Mouse (Mus musculus) hindbrain, embryonic 10.5 days (tissue): Measurements from ENCODE around the gene Tent4b. TPM values are rescaled to one million over a fixed set of nuclear protein-coding genes. Genes with fewer than 3 reads are reported as not detected.
"Not testable (repeated sequence)": the region's sequence is repeated elsewhere in the genome, so short reads cannot be mapped to it uniquely, and the experiment has no call there.

ENCODE experiments used
- DNase-seq: peaks from one replicate; pipeline ENCODE4 v3.0.0-alpha.2; 2017; ENCODE audit warnings: low spot score
- H3K27ac ChIP-seq: fragments of 300-500 bp; sonication (generic); 2 replicates; pipeline ENCODE4 v1.5.1; 2016; ENCODE audit warnings: mild to moderate bottlenecking, moderate library complexity
- H3K27me3 ChIP-seq: fragments of 300-500 bp; sonication (generic); 2 replicates; pipeline ENCODE4 v1.6.1; 2016; ENCODE audit warnings: mild to moderate bottlenecking; ENCODE audit not compliant: poor library complexity, insufficient read depth, severe bottlenecking
- H3K36me3 ChIP-seq: fragments of 300-500 bp; sonication (generic); 2 replicates; pipeline ENCODE4 v1.6.1; 2016; ENCODE audit warnings: mild to moderate bottlenecking, moderate library complexity
- H3K4me1 ChIP-seq: fragments of 300-500 bp; sonication (generic); replicated peaks from 2 replicates; pipeline ENCODE4 v1.6.1; 2016; ENCODE audit warnings: mild to moderate bottlenecking
- H3K4me3 ChIP-seq: fragments of 300-500 bp; sonication (generic); 2 replicates; pipeline ENCODE4 v1.5.1; 2016; ENCODE audit warnings: mild to moderate bottlenecking, moderate library complexity
- H3K9me3 ChIP-seq: fragments of 300-500 bp; sonication (generic); 2 replicates; pipeline ENCODE4 v1.6.1; 2016; ENCODE audit warnings: mild to moderate bottlenecking, moderate library complexity
- WGBS: fragments of 180-500 bp; shearing (Covaris S2); methylation state at CpG from one replicate; pipeline ENCODE4 v1.1.7; 2016; 5-methylcytosine and 5-hydroxymethylcytosine counted together
- polyA plus RNA-seq: library from polyadenylated mRNA; unstranded; fragments of >200 nt; fragmentation: Nextera tagmentation; extraction: Ambion mirVana; gene quantifications from 2 replicates; pipeline ENCODE4 v1.2.1, GENCODE M21; 2016

Gene Tent4b
- polyA plus RNA-seq, 1 experiment from 2014 or later = 8.1 TPM

- H3K9me3 ChIP-seq = no peaks in the 10 kb centered on the region
- 27% methylated on average over 10 of the region's 10 CpGs for WGBS
- no peaks in the 10 kb centered on the region for H3K27me3 ChIP-seq
- H3K36me3 ChIP-seq = peaks cover 29% of the 10 kb centered on the region; the same call in 1 of the 2 replicates
- peaks cover 49% of the 10 kb centered on the region for H3K4me1 ChIP-seq
- H3K27ac ChIP-seq = peak overlapping the region; percentile 97
- H3K4me3 ChIP-seq = peak overlapping the region; percentile 97
- no peak for DNase-seq
Observed at GRCm38 (mm10) chr8:88200724-88201495, 1.9 kb downstream of the Tent4b start.

- Histone ChIP-seq H3K36me3 (peaks cover 31% of the 10 kb centered on the region; the same call in 1 of the 2 replicates), H3K9me3 (no peaks in the 10 kb centered on the region), H3K4me3 (peak overlapping the region; percentile 97), H3K4me1 (peaks cover 49% of the 10 kb centered on the region), H3K27me3 (no peaks in the 10 kb centered on the region), H3K27ac (no peak overlapping the region)
- no peak for DNase-seq
- 62% methylated on average over 3 of the region's 3 CpGs for WGBS
Observed at GRCm38 (mm10) chr8:88201641-88202040, 2.6 kb downstream of the Tent4b start.

GRCm38 (mm10) chr8:88206016-88206415 lies 7.0 kb downstream of the Tent4b start:
- no peak for DNase-seq
- H3K27me3 ChIP-seq = no peaks in the 10 kb centered on the region
- H3K4me1 ChIP-seq = peaks cover 34% of the 10 kb centered on the region
- H3K9me3 ChIP-seq = no peaks in the 10 kb centered on the region
- no peak overlapping the region for H3K4me3 ChIP-seq
- H3K27ac ChIP-seq = no peak overlapping the region
- WGBS = 82% methylated on average over 9 of the region's 9 CpGs
- peaks cover 37% of the 10 kb centered on the region; the same call in 1 of the 2 replicates for H3K36me3 ChIP-seq

- WGBS = 94% methylated on average over 7 of the region's 7 CpGs
- H3K36me3 ChIP-seq = peaks cover 37% of the 10 kb centered on the region; the same call in 1 of the 2 replicates
- peaks cover 21% of the 10 kb centered on the region for H3K4me1 ChIP-seq
- H3K9me3 ChIP-seq = no peaks in the 10 kb centered on the region
- no peak overlapping the region for H3K4me3 ChIP-seq
- no peak overlapping the region for H3K27ac ChIP-seq
- DNase-seq = no peak
- no peaks in the 10 kb centered on the region for H3K27me3 ChIP-seq
Observed at GRCm38 (mm10) chr8:88207121-88207821, 8.3 kb downstream of the Tent4b start.

GRCm38 (mm10) chr8:88209930-88210827 lies 11.2 kb downstream of the Tent4b start:
- not testable (repeated sequence) for H3K4me1 ChIP-seq, H3K4me3 ChIP-seq, H3K27ac ChIP-seq, DNase-seq, H3K27me3 ChIP-seq, H3K9me3 ChIP-seq
- 85% methylated on average over 6 of the region's 6 CpGs for WGBS
- H3K36me3 ChIP-seq = peaks cover 20% of the 10 kb centered on the region

GRCm38 (mm10) chr8:88221353-88221752 lies 22.3 kb downstream of the Tent4b start:
- Histone ChIP-seq H3K4me1 (peaks cover 42% of the 10 kb centered on the region), H3K36me3 (0 out of 2 replicates have a peak, but pooled peaks cover 6% of the 10 kb centered on the region), H3K27ac (no peak overlapping the region), H3K9me3 (no peaks in the 10 kb centered on the region), H3K27me3 (no peaks in the 10 kb centered on the region), H3K4me3 (no peak overlapping the region)
- WGBS = 68% methylated on average over 4 of the region's 4 CpGs
- no peak for DNase-seq

- Histone ChIP-seq H3K27me3 (no peaks in the 10 kb centered on the region), H3K9me3 (no peaks in the 10 kb centered on the region), H3K27ac (peak overlapping the region; percentile 74), H3K4me1 (peaks cover 67% of the 10 kb centered on the region), H3K36me3 (no peaks in the 10 kb centered on the region), H3K4me3 (peak overlapping the region; percentile 4; the same call in 1 of the 2 replicates)
- 33% methylated on average over 5 of the region's 5 CpGs for WGBS
- DNase-seq = peak; percentile 63
Observed at GRCm38 (mm10) chr8:88225358-88225757, 26.3 kb downstream of the Tent4b start.

- Histone ChIP-seq H3K4me1 (peaks cover 50% of the 10 kb centered on the region), H3K27me3 (no peaks in the 10 kb centered on the region), H3K27ac (no peak overlapping the region), H3K9me3 (no peaks in the 10 kb centered on the region), H3K4me3 (no peak overlapping the region), H3K36me3 (no peaks in the 10 kb centered on the region)
- 65% methylated on average over 6 of the region's 6 CpGs for WGBS
- no peak for DNase-seq
Observed at GRCm38 (mm10) chr8:88227851-88228250, 28.8 kb downstream of the Tent4b start.

- H3K9me3 ChIP-seq = no peaks in the 10 kb centered on the region
- DNase-seq = no peak
- peaks cover 50% of the 10 kb centered on the region for H3K4me1 ChIP-seq
- 74% methylated on average over 1 of the region's 1 CpGs for WGBS
- no peaks in the 10 kb centered on the region for H3K27me3 ChIP-seq
- H3K36me3 ChIP-seq = no peaks in the 10 kb centered on the region
- no peak overlapping the region for H3K27ac ChIP-seq
- no peak overlapping the region for H3K4me3 ChIP-seq
Observed at GRCm38 (mm10) chr8:88228286-88228685, 29.3 kb downstream of the Tent4b start.

GRCm38 (mm10) chr8:88228800-88229199 lies 29.8 kb downstream of the Tent4b start:
- no peaks in the 10 kb centered on the region for H3K9me3 ChIP-seq
- no peak for DNase-seq
- no peaks in the 10 kb centered on the region for H3K27me3 ChIP-seq
- no peak overlapping the region for H3K4me3 ChIP-seq
- no peaks in the 10 kb centered on the region for H3K36me3 ChIP-seq
- 73% methylated on average over 1 of the region's 1 CpGs for WGBS
- no peak overlapping the region for H3K27ac ChIP-seq
- H3K4me1 ChIP-seq = peaks cover 50% of the 10 kb centered on the region

- H3K27ac ChIP-seq = no peak overlapping the region
- H3K9me3 ChIP-seq = no peaks in the 10 kb centered on the region
- no peaks in the 10 kb centered on the region for H3K27me3 ChIP-seq
- H3K4me1 ChIP-seq = no peaks in the 10 kb centered on the region
- 64% methylated on average over 2 of the region's 2 CpGs for WGBS
- H3K4me3 ChIP-seq = no peak overlapping the region
- DNase-seq = no peak
- peaks cover 7% of the 10 kb centered on the region; the same call in 1 of the 2 replicates for H3K36me3 ChIP-seq
Observed at GRCm38 (mm10) chr8:88236666-88237065, 37.7 kb downstream of the Tent4b start.

GRCm38 (mm10) chr8:88237606-88238005 lies 38.6 kb downstream of the Tent4b start:
- Histone ChIP-seq H3K4me3 (no peak overlapping the region), H3K4me1 (no peaks in the 10 kb centered on the region), H3K9me3 (no peaks in the 10 kb centered on the region), H3K27me3 (no peaks in the 10 kb centered on the region), H3K27ac (no peak overlapping the region), H3K36me3 (peaks cover 7% of the 10 kb centered on the region; the same call in 1 of the 2 replicates)
- no peak for DNase-seq
- 86% methylated on average over 2 of the region's 2 CpGs for WGBS
